Mouse (Mus musculus) intestine, embryonic 16.5 days (tissue): ENCODE results near the gene 1700013G24Rik. TPM values are rescaled to one million over a fixed set of nuclear protein-coding genes. Genes with fewer than 3 reads are reported as not detected.

Source experiments
- ATAC-seq: fragments of 200-750 bp; cut with Nextera tagmentation; 2 replicates; pipeline ENCODE4 v1.8.0; 2017; ENCODE audit warnings: moderate TSS enrichment, moderate library complexity
- H3K27ac ChIP-seq: fragments of 300-500 bp; sonication (generic); 2 replicates; pipeline ENCODE4 v1.5.1; 2014; ENCODE audit warnings: mild to moderate bottlenecking, low read length
- H3K27me3 ChIP-seq: fragments of 300-500 bp; sonication (generic); replicated peaks from 2 replicates; pipeline ENCODE4 v1.6.1; 2014; ENCODE audit warnings: low read length, control low read depth, mixed read lengths; ENCODE audit not compliant: control insufficient read depth, insufficient read depth
- H3K36me3 ChIP-seq: fragments of 300-500 bp; sonication (generic); 2 replicates; pipeline ENCODE4 v1.6.1; 2014; ENCODE audit warnings: low read length, control low read depth; ENCODE audit not compliant: control insufficient read depth, insufficient read depth
- H3K4me1 ChIP-seq: fragments of 300-500 bp; sonication (generic); 2 replicates; pipeline ENCODE4 v1.6.1; 2014; ENCODE audit warnings: low read length, control low read depth, mixed read lengths; ENCODE audit not compliant: control insufficient read depth, insufficient read depth
- H3K4me2 ChIP-seq: fragments of 300-500 bp; sonication (generic); 2 replicates; pipeline ENCODE4 v1.6.1; 2014; ENCODE audit warnings: low read depth, low read length, control low read depth
- H3K4me3 ChIP-seq: fragments of 300-500 bp; sonication (generic); 2 replicates; pipeline ENCODE4 v1.5.1; 2014; ENCODE audit warnings: mild to moderate bottlenecking, low read length
- H3K9ac ChIP-seq: fragments of 300-500 bp; sonication (generic); 2 replicates; pipeline ENCODE4 v1.6.1; 2014; ENCODE audit warnings: low read depth, low read length
- H3K9me3 ChIP-seq: fragments of 300-500 bp; sonication (generic); 2 replicates; pipeline ENCODE4 v1.6.1; 2016; ENCODE audit warnings: low read length, control low read depth; ENCODE audit not compliant: control insufficient read depth
- WGBS: fragments of 180-500 bp; shearing (Covaris S2); extraction: QIAGEN DNeasy Blood & Tissue Kit; methylation state at CpG from one replicate; pipeline ENCODE4 v1.1.7; 2014; 5-methylcytosine and 5-hydroxymethylcytosine counted together
- polyA plus RNA-seq: library from polyadenylated mRNA; unstranded; fragments of >200 nt; fragmentation: Nextera tagmentation; extraction: Ambion mirVana; gene quantifications from 2 replicates; pipeline ENCODE4 v1.2.1, GENCODE M21; 2015

The 1700013G24Rik gene
- polyA plus RNA-seq, 1 experiment from 2014 or later: not detected

GRCm38 (mm10) chr4:137436979-137437669, 16.0 kb upstream of the 1700013G24Rik start:
- peak; percentile 23; the same call in 1 of the 2 replicates for ATAC-seq
- no peak overlapping the region for H3K27ac ChIP-seq
- H3K9ac ChIP-seq: no peak overlapping the region
- H3K36me3 ChIP-seq: no peaks in the 10 kb centered on the region
- no peak overlapping the region for H3K4me2 ChIP-seq
- no peaks in the 10 kb centered on the region for H3K27me3 ChIP-seq
- WGBS: 85% methylated on average over 8 of the region's 8 CpGs
- no peaks in the 10 kb centered on the region for H3K4me1 ChIP-seq
- no peaks in the 10 kb centered on the region for H3K9me3 ChIP-seq
- H3K4me3 ChIP-seq: no peak overlapping the region

GRCm38 (mm10) chr4:137438842-137439241, 14.2 kb upstream of the 1700013G24Rik start:
- no peaks in the 10 kb centered on the region for H3K9me3 ChIP-seq
- H3K4me2 ChIP-seq: no peak overlapping the region
- H3K27me3 ChIP-seq: no peaks in the 10 kb centered on the region
- whole genome bisulfite sequencing: 82% methylated on average over 8 of the region's 8 CpGs
- no peak overlapping the region for H3K27ac ChIP-seq
- H3K4me3 ChIP-seq: no peak overlapping the region
- H3K9ac ChIP-seq: no peak overlapping the region
- H3K4me1 ChIP-seq: peaks cover 2% of the 10 kb centered on the region; the same call in 1 of the 2 replicates
- no peaks in the 10 kb centered on the region for H3K36me3 ChIP-seq
- ATAC-seq: peak; percentile 59

- Histone ChIP-seq H3K36me3 (no peaks in the 10 kb centered on the region), H3K4me2 (no peak overlapping the region), H3K4me1 (peaks cover 2% of the 10 kb centered on the region; the same call in 1 of the 2 replicates), H3K4me3 (no peak overlapping the region), H3K27me3 (no peaks in the 10 kb centered on the region), H3K27ac (no peak overlapping the region), H3K9me3 (no peaks in the 10 kb centered on the region), H3K9ac (no peak overlapping the region)
- ATAC-seq: no peak
- WGBS: 78% methylated on average over 4 of the region's 4 CpGs
Measured at GRCm38 (mm10) chr4:137441332-137441731, 11.8 kb upstream of the 1700013G24Rik start.

GRCm38 (mm10) chr4:137443625-137444024, 9.5 kb upstream of the 1700013G24Rik start:
- Histone ChIP-seq H3K4me3 (no peak overlapping the region), H3K4me1 (peaks cover 4% of the 10 kb centered on the region), H3K27me3 (no peaks in the 10 kb centered on the region), H3K27ac (no peak overlapping the region), H3K36me3 (no peaks in the 10 kb centered on the region), H3K9ac (no peak overlapping the region), H3K9me3 (no peaks in the 10 kb centered on the region), H3K4me2 (0 out of 2 replicates have a peak overlapping the region, but pooled peaks have one; percentile 25)
- no peak for ATAC-seq
- 13% methylated on average over 5 of the region's 5 CpGs for WGBS

- H3K27me3 ChIP-seq: no peaks in the 10 kb centered on the region
- H3K4me1 ChIP-seq: peaks cover 10% of the 10 kb centered on the region
- no peak overlapping the region for H3K27ac ChIP-seq
- no peak for ATAC-seq
- H3K4me3 ChIP-seq: no peak overlapping the region
- no peaks in the 10 kb centered on the region for H3K9me3 ChIP-seq
- no peak overlapping the region for H3K9ac ChIP-seq
- H3K4me2 ChIP-seq: no peak overlapping the region
- 93% methylated on average over 4 of the region's 4 CpGs for WGBS
- no peaks in the 10 kb centered on the region for H3K36me3 ChIP-seq
Measured at GRCm38 (mm10) chr4:137445881-137446280, 7.2 kb upstream of the 1700013G24Rik start.

GRCm38 (mm10) chr4:137447363-137448196, 5.5 kb upstream of the 1700013G24Rik start:
- ATAC-seq: no peak

GRCm38 (mm10) chr4:137448197-137448596, 4.9 kb upstream of the 1700013G24Rik start:
- H3K4me2 ChIP-seq: no peak overlapping the region
- H3K36me3 ChIP-seq: no peaks in the 10 kb centered on the region
- no peak overlapping the region for H3K4me3 ChIP-seq
- no peak overlapping the region for H3K9ac ChIP-seq
- H3K27me3 ChIP-seq: no peaks in the 10 kb centered on the region
- peak; percentile 45; the same call in 1 of the 2 replicates for ATAC-seq
- H3K27ac ChIP-seq: peak overlapping the region; percentile 41
- no peaks in the 10 kb centered on the region for H3K9me3 ChIP-seq
- H3K4me1 ChIP-seq: peaks cover 10% of the 10 kb centered on the region
- 36% methylated on average over 6 of the region's 6 CpGs for WGBS

More at GRCm38 (mm10) chr4:137447363-137448196, 5.5 kb upstream of the 1700013G24Rik start:
- Histone ChIP-seq H3K4me3 (no peak overlapping the region), H3K36me3 (no peaks in the 10 kb centered on the region), H3K9me3 (no peaks in the 10 kb centered on the region), H3K4me1 (peaks cover 10% of the 10 kb centered on the region), H3K4me2 (no peak overlapping the region), H3K27ac (peak overlapping the region; percentile 41), H3K27me3 (no peaks in the 10 kb centered on the region), H3K9ac (no peak overlapping the region)
- WGBS: 61% methylated on average over 7 of the region's 7 CpGs

GRCm38 (mm10) chr4:137448641-137449040, 4.4 kb upstream of the 1700013G24Rik start:
- Histone ChIP-seq H3K4me2 (no peak overlapping the region), H3K36me3 (no peaks in the 10 kb centered on the region), H3K27ac (peak overlapping the region; percentile 33; the same call in 1 of the 2 replicates), H3K4me3 (no peak overlapping the region), H3K9ac (no peak overlapping the region), H3K27me3 (no peaks in the 10 kb centered on the region), H3K4me1 (peaks cover 10% of the 10 kb centered on the region), H3K9me3 (no peaks in the 10 kb centered on the region)
- ATAC-seq: peak; percentile 25; the same call in 1 of the 2 replicates
- WGBS: 32% methylated on average over 2 of the region's 2 CpGs

- Histone ChIP-seq H3K4me3 (no peak overlapping the region), H3K4me2 (no peak overlapping the region), H3K27me3 (no peaks in the 10 kb centered on the region), H3K27ac (no peak overlapping the region; the same call in 1 of the 2 replicates), H3K9me3 (no peaks in the 10 kb centered on the region), H3K4me1 (peaks cover 8% of the 10 kb centered on the region), H3K36me3 (no peaks in the 10 kb centered on the region), H3K9ac (no peak overlapping the region)
- 60% methylated on average over 2 of the region's 2 CpGs for WGBS
- ATAC-seq: peak; percentile 27; the same call in 1 of the 2 replicates
Measured at GRCm38 (mm10) chr4:137449132-137449531, 4.0 kb upstream of the 1700013G24Rik start.
